Comparison of ENCODE assay signal across 13 mouse cellular contexts in genomic region chr2:93478744-93479143, GRCm38 (mm10).
"Had no signal": no experiment of that assay in that cellular context is flagged by ENCODE, and none has a peak within 500 bp of the region (broad histone marks: within the 10 kb centered on the region; RNA-seq: fewer than 3 reads in every experiment).

No protein-coding gene starts in this region.

- H3K4me3 ChIP-seq: layer of hippocampus, adult 2 months; liver, embryonic 13.5 days; midbrain, embryonic 12.5 days; midbrain, embryonic 15.5 days; neural tube, embryonic 13.5 days had no signal

- H3K27ac ChIP-seq: kidney, postnatal 0 days; layer of hippocampus, adult 2 months; liver, embryonic 13.5 days; midbrain, embryonic 12.5 days; midbrain, embryonic 15.5 days; neural tube, embryonic 13.5 days had no signal

- H3K9ac ChIP-seq: liver, embryonic 13.5 days; midbrain, embryonic 12.5 days; midbrain, embryonic 15.5 days; neural tube, embryonic 13.5 days had no signal

- H3K36me3 ChIP-seq: liver, embryonic 13.5 days; midbrain, embryonic 12.5 days; midbrain, embryonic 15.5 days; neural tube, embryonic 13.5 days had no signal

- H3K9me3 ChIP-seq: liver, embryonic 13.5 days; midbrain, embryonic 12.5 days; midbrain, embryonic 15.5 days; neural tube, embryonic 13.5 days had no signal

- H3K4me2 ChIP-seq: liver, embryonic 13.5 days; midbrain, embryonic 12.5 days; midbrain, embryonic 15.5 days; neural tube, embryonic 13.5 days had no signal

- DNase-seq: kidney, adult 2 months; kidney, postnatal 25 days; layer of hippocampus, adult 9-11 months; liver, embryonic 13.5 days; lung, postnatal 10 days; lung, postnatal 4 days; thymus, adult 2 months; thymus, postnatal 14 days had no signal

- H3K4me1 ChIP-seq: liver, embryonic 13.5 days had no signal

- ATAC-seq: midbrain, embryonic 15.5 days had no signal
